Mouse (Mus musculus) testis, postnatal 10 days (tissue): ENCODE results near the gene Hdgfl2.
"Not testable (repeated sequence)": the region's sequence is repeated elsewhere in the genome, so short reads cannot be mapped to it uniquely, and the experiment has no call there.

Experiments
- DNase-seq: peaks from one replicate; pipeline ENCODE4 v3.0.0; 2021; ENCODE audit warnings: low spot score

The Hdgfl2 gene

GRCm38 (mm10) chr17:56062081-56062480, 17.4 kb upstream of the Hdgfl2 start:
- DNase-seq: no peak

- not testable (repeated sequence) for DNase-seq
Measured at GRCm38 (mm10) chr17:56065715-56066114, 13.7 kb upstream of the Hdgfl2 start.

- DNase-seq: no peak
Measured at GRCm38 (mm10) chr17:56066451-56066850, 13.0 kb upstream of the Hdgfl2 start.

DNA sequence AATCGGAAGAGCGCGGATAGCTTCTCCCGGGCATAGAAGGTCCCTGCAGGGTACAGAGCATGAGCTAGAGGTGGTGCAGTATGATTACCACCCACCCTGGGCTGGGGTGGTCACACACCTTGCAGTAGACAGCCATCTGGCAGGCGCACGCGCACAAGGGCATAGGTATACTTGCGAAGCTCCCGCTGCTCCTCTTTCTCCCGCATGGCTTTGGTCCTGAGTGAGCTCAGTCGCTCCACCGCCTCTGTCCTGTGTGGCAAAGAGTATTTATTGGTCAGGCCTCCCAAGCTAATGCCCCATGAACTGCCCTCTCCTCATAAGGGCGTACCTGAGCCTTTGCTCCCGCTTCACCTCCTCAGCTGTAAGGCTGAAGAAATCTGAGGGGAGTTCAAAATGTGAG, 10.4 kb upstream of the Hdgfl2 start:
- no peak for DNase-seq

- no peak for DNase-seq
Measured at GRCm38 (mm10) chr17:56071126-56071525, 8.3 kb upstream of the Hdgfl2 start.

DNA sequence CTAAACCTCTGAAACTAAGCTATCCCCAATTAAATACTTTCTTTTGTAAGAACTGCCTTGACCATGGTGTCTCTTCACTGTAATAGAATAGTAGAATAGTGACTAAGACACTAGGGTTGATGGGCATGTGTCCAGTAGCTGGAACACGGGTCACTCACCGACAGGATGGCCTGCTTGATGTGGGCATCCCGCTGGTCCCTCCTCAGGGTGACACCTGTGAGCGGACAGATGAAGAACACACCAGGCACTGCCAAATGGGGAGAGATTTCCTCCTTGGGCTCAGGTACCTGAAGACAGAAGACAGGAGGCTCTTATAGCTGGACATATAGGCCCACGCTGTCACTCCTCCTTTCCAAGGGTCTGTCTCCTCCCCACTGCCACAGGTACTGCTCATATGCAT, 7.2 kb upstream of the Hdgfl2 start:
- no peak for DNase-seq

- peak; percentile 97 for DNase-seq
Measured at GRCm38 (mm10) chr17:56074097-56074826, 5.2 kb upstream of the Hdgfl2 start.

DNA sequence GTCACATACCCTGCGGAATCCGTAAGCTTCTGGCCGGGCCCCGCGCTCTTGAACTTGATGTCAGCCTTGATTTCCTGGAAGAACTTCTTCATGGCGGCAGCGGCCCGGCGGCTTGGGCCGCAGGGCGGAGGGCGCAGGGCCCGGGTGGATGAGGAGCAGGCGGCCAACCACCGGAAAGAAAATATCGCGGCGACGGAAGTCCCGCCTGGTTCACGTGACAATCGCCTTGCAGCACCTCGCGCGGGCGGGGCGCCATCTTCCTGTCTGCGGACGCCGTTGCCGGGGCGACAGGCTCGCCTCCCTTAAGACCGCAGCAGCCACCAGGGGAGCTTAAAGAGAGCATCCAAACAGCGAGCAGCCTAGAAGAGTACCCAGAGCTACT, 4.6 kb upstream of the Hdgfl2 start, which contains the start of gene Ubxn6:
Gene Ubxn6, minus strand, starts transcription at position 202 of the 382 bp plus-strand sequence.
- DNase-seq: peak; percentile 99

- DNase-seq: no peak
Measured at GRCm38 (mm10) chr17:56077523-56077922, 1.9 kb upstream of the Hdgfl2 start.

DNA sequence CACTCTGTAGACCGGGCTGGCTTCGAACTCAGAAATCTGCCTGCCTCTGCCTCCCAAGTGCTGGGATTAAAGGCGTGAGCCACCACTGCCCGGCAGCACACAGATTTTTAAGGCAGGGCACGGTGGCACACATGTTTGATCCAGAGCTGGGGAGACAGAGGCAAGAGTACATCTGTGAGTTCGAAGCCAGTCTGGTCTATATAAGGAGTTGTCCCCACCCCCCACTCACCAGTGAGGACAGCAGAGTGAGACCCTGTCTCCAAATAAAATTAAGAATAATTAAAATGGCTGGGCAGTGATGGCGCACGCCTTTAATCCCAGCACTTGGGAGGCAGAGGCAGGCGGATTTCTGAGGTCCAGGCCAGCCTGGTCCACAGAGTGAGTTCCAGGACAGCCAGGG, 1.1 kb upstream of the Hdgfl2 start:
- not testable (repeated sequence) for DNase-seq

GRCm38 (mm10) chr17:56079921-56080320, 487 bp downstream of the Hdgfl2 start:
- DNase-seq: no peak

DNA sequence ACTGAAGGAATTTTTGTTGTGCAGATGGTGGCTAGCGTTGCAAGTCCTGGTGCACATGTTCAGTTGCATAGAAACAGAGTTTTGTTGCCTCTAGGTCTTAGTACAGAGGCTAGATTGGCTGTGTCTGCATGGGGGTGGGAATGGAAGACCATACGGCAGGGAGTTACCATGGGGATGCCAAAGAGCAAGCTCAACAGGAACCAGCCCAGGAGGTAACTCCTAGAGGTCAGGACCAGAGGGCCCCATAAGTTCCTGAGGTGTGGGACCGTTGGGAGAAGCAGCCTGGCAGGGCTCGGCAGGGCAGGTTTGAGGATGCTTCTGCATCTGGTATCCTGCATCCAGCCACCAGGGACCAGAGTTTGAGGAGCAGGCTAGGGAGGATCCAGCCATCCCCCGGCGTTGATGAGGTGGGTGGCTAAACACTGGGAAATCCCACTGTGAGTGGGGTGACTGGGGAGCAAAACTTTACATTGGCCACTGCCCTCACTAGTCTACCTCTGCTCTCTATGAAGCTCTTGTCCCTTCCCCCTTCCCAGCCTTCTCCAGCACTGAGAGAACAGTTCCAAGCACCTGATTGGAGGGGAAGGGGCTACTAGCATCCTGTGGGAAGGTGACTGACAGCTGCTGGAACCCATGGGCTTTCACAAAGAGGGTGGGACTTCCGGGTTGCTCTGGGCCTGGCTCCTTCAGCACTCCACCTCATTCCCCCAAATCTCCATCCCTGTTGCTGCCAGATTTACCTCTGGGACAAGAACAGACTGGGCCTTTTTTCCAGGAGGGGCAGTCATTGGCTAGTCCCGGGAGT, 1.5 kb downstream of the Hdgfl2 start:
- no peak for DNase-seq

GRCm38 (mm10) chr17:56092312-56092711, 12.9 kb downstream of the Hdgfl2 start:
- no peak for DNase-seq

DNA sequence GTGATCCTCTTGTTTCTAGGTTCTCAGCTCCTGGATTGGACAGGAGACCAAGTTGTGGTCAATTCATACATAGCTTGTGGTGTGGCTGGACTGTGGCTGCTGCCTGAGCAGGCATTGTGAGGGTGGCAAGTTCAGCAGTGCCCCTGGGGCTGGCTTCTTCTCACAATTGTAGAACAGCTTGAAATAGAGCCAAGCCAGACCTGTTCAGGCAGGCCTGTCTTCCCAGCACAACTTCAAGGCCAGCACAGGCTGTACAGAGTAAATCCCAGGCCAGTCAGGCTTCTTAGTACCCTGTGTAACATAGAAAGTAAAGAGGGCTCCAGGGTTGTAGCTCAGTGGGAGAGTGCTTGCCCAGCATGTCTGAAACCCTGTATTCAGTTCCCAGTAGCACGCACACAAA, 13.4 kb downstream of the Hdgfl2 start:
- DNase-seq: no peak

DNA sequence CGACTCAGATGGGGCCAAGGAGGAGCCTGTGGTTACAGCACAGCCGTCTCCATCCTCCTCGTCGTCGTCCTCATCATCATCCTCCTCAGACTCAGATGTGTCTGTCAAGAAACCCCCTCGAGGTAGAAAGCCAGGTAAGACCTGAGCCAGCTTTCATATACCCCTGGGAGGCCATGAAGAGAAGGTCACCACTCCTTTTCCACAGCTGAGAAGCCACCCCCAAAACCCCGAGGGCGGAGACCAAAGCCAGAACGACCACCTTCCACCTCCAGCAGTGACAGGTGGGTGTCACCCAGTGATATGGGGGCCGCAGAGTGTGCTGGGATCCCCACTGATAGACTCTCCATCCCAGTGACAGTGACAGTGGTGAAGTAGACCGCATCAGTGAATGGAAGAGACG, 17.4 kb downstream of the Hdgfl2 start:
- DNase-seq: no peak

DNA sequence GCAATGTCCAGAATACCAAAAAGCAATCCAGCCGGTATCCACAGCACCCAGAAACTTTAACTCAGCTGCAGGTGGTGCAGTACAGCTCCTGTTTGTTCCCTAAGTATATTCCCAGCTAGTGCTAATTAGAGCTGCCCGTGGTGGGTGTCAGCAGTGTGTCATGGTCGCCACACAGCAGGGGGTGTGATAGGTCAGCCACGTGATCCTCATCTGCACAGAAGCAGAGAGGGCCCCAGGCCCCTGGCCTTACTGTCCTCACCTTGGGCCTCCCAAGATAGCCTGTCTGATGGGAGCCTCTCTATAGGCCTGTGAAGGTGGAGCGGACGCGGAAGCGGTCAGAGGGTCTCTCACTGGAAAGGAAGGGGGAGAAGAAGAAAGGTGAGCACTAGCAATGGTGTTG, 18.7 kb downstream of the Hdgfl2 start:
- DNase-seq: no peak

DNA sequence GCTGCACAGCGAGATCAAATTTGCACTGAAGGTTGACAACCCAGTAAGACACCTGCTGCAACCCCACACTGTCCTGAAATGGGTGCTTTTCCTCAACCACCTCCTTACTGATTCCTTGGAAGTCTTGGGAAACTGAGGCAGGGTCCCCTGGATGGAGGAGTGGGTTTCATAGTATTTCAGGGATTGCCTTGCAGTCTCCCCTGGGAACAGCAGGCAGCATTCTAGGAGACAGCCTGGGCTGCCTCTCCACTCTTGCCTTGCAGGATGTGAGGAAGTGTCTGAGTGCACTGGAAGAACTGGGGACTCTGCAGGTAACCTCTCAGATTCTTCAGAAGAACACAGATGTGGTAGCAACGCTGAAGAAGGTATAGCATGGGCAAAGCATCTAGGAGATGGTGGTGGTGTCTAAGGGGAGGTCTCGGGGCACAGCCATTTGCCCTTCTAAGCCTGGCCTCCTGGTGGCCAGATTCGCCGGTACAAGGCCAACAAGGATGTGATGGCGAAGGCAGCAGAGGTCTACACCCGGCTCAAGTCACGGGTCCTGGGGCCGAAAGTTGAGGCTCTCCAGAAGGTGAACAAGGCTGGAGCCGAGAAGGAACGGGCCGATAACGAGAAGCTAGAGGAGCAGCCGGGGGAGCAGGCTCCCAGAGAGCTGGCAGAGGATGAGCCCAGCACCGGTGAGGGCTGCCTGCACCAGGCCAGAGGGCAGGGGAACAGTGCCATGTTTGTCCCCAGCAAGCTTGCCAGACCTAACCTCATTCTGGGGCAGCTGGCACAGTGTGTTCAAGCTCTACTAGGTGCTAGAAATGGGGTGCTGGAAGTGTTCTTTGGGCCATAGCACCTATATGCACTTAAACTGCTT, 19.5 kb downstream of the Hdgfl2 start:
- DNase-seq: no peak

- no peak for DNase-seq
Measured at GRCm38 (mm10) chr17:56100811-56101210, 21.4 kb downstream of the Hdgfl2 start.

DNA sequence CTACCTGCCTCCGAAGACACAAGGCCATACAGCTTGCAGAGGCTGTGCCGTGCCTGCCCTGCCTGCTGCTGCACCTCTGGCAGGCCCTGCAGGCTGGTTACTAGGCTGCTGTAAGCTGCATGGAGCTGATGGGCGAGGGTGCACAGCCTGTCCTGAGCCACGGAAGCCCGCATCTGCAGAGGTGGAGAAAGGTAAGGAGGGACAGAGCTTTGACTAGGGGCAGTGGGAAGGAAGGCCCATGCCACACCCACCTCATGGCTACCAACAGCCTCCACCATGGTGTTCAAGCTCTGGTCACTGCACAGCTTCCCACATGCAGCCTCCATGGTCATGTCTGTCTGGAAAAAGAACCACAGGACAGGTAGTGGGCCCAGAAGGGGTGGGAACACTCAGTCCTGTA, 22.7 kb downstream of the Hdgfl2 start:
- no peak for DNase-seq

- no peak for DNase-seq
Measured at GRCm38 (mm10) chr17:56102927-56103326, 23.5 kb downstream of the Hdgfl2 start.

- DNase-seq: no peak
Measured at GRCm38 (mm10) chr17:56103465-56104285, 24.2 kb downstream of the Hdgfl2 start.

DNA sequence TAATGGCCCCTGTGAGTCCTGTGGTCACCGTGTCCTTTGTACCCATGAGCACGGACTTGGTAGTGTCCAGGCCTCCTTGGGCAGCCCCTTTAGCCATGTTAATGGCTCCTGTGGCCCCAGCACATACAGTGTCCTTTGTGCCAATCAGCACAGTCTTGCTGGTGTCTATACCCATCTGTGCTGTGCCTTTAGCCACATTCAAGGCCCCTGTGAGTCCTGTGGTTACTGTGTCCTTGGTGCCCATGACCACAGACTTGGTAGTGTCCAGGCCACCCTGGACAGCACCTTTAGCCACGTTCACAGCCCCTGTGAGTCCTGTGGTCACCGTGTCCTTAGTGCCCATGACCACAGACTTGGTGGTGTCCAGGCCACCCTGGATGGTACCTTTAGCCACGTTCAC, 25.4 kb downstream of the Hdgfl2 start:
- DNase-seq: not testable (repeated sequence)
